Mouse (Mus musculus): ENCODE data around the gene Tpx2.

Gene Tpx2

DNA sequence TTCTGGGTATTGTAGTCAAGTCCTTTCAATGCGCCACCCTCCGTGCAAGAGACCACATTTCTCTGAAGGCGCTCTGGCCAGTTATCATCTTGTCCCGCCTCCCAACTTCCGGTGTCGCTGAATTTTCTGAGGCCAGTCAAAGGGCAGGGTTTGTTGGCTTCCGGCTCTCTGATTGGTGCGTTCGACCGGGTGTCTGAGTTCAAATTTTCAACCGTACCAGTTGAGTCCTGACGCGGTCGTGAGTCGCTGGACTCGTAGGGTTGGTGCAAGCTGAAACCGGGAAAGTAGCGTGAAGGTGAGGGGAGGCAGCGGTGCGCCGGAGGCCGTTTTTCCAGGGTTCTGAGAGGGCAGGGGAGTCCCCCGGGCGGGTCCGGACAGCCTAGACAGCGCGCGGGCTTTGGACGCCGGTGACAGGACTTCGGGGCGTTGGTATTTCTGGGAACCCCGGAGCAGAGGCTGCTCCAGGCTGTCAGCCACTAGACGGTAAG is at the start of gene Tpx2:
Gene Tpx2 (plus strand): TSS at position 150 of the 488 bp plus-strand sequence.
- peak; percentile 96 for DNase-seq (ENCODE audit: low read depth, low spot score)

- DNase-seq (ENCODE audit: low read depth, low spot score), result no peak
Measured at GRCm38 (mm10) chr2:152799954-152800761, 47.6 kb upstream of the Tpx2 start.

GRCm38 (mm10) chr2:152800762-152801113 is 47.0 kb upstream of the Tpx2 start:
- no peak for DNase-seq (ENCODE audit: low read depth, low spot score)

GRCm38 (mm10) chr2:152802303-152802702 is 45.5 kb upstream of the Tpx2 start:
- no peak for DNase-seq (ENCODE audit: low read depth, low spot score)

GRCm38 (mm10) chr2:152803081-152803480 is 44.7 kb upstream of the Tpx2 start:
- no peak for DNase-seq (ENCODE audit: low read depth, low spot score)

GRCm38 (mm10) chr2:152804408-152805110 is 43.2 kb upstream of the Tpx2 start:
- no peak for DNase-seq (ENCODE audit: low read depth, low spot score)

GRCm38 (mm10) chr2:152805111-152805490 is 42.7 kb upstream of the Tpx2 start:
- no peak for DNase-seq (ENCODE audit: low read depth, low spot score)

- no peak for DNase-seq (ENCODE audit: low read depth, low spot score)
Measured at GRCm38 (mm10) chr2:152806037-152806436, 41.7 kb upstream of the Tpx2 start.

DNA sequence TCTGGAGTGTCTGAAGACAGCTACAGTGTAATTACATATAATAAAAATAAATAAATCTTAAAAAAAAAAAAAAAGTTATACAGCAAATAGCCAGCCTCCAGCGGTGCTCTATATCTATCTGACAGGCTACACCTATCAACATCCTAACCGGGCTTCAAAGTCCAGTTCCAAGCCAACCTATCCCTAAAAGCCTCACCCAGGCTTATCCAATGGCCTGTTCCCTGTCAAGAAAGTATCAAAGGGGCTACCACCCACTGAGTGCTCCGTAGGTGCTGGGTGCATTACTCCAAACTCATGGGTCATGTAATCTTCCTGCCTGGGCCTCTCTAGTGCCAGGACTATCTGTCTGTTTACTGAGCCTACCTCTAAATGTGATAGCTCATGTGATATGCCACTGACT is 39.6 kb upstream of the Tpx2 start:
- DNase-seq (ENCODE audit: low read depth, low spot score), result no peak

DNA sequence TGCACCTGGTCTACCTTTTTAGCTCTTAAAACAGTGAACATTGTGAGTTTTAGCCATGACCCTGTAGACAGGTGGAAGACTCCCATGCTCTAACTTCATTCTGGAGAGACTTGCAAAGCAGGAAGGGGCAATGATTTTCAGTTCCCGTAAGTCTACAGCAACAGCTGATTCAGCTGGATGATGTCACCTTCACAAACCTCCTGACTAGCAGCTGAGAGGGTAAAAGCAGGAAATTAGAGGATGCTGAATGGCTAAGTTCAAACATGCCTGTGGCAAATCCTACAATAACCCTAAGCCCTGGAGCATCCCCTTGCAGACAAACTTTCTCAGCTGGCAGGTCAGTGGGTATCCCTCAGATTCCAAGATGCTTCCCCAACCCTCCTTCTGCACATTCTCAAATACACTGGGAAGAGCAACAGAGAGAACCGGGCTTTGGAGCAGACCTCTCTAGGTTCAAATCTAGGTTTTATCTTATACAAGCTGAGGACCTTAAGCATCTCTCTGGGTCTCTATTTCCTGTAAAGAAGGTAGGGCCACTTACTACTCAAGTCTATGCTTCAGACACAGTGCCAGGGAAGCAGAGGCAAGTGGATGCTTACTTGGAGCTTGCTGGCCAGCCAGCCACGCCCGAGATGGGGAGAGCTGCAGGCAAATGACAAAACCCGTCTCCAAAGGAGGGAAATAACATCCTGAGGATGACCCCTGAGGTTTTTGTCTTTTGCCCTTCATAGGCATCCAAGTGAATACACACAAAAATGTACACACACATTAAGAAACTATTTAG is 37.4 kb upstream of the Tpx2 start:
- DNase-seq (ENCODE audit: low read depth, low spot score), result no peak

- DNase-seq (ENCODE audit: low read depth, low spot score), result no peak
Measured at GRCm38 (mm10) chr2:152811336-152812165, 36.2 kb upstream of the Tpx2 start.

DNA sequence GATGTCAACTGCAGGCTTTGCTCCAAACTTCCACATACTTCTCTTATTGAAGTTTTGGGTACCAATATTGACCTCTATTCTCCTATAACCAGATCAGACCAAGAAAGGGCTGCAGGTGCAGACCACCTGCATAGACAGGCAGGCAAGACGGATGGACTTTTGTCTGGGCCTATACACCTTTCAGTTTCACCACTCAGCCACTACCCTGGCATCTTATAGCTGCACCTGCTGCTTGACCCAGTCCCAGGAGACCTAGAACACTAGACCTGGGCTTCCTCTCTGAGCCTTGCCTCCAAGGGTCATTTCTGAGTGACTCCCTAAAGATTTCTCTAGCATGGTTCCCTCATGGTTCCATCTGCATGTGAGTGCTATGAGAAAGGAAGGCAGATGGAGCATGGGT is 34.5 kb upstream of the Tpx2 start:
- DNase-seq (ENCODE audit: low read depth, low spot score), result no peak

- no peak for DNase-seq (ENCODE audit: low read depth, low spot score)
Measured at GRCm38 (mm10) chr2:152814213-152814874, 33.4 kb upstream of the Tpx2 start.

GRCm38 (mm10) chr2:152815879-152816656 is 31.7 kb upstream of the Tpx2 start:
- DNase-seq (ENCODE audit: low read depth, low spot score), result no peak

GRCm38 (mm10) chr2:152816657-152817348 is 31.0 kb upstream of the Tpx2 start:
- DNase-seq (ENCODE audit: low read depth, low spot score), result no peak

DNA sequence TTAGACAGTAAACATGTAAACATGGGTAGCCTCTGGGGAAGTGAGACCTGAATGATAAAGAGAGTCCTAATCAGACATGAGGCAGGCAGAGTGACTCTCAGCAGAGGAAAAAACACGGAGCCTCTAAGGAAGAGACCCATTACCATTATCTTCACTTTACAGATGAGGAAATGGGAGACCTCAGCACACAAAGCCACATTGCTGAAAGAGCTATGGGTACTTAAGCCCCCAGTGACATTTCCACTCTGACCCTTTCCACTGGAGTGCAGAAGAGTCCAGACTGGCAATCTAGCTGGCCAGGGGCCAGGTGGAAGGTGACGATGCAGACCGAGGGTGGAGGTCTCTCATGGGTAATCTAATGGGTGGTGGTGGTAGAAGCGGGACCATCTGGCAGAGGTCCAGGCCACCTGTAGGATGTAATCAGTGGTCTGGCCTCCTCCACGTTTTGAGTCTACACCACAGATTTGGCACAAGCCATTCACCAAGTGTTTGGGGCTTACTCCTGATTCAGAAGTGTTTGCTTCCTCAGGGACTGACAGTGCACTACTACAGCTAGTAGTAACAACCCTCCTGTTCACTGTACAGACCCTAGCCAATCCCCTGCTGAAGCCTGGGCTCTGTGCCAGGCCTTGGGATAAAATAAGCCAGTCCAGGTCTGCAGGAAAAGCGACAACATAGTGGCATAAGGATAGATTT is 30.0 kb upstream of the Tpx2 start:
- DNase-seq (ENCODE audit: low read depth, low spot score), result no peak

- DNase-seq (ENCODE audit: low read depth, low spot score), result no peak
Measured at GRCm38 (mm10) chr2:152818679-152819078, 29.1 kb upstream of the Tpx2 start.

GRCm38 (mm10) chr2:152819097-152819624 is 28.6 kb upstream of the Tpx2 start:
- no peak for DNase-seq (ENCODE audit: low read depth, low spot score)
